Mouse (Mus musculus): ENCODE results near the gene Loxl3. TPM values are rescaled to one million over a fixed set of nuclear protein-coding genes. Genes with fewer than 3 reads are reported as not detected.
A peak's percentile ranks its signal among the peaks of the same experiment; 100 is the strongest.

Gene Loxl3
- total RNA-seq, 2 experiments from 2014 or later: 2.0 to 2.2 TPM

GRCm38 (mm10) chr6:83053136-83053960, 19.4 kb downstream of the Loxl3 start:
- peak; percentile 38 to 49 for DNase-seq (ENCODE audit: low spot score in 2 of 2)

- DNase-seq (ENCODE audit: low spot score in 2 of 2): peak; percentile 97 to 98
Measured at GRCm38 (mm10) chr6:83054074-83054851, 20.3 kb downstream of the Loxl3 start, which contains the start of gene Aup1. Aup1 (plus strand) TSS chr6:83054521.

DNA sequence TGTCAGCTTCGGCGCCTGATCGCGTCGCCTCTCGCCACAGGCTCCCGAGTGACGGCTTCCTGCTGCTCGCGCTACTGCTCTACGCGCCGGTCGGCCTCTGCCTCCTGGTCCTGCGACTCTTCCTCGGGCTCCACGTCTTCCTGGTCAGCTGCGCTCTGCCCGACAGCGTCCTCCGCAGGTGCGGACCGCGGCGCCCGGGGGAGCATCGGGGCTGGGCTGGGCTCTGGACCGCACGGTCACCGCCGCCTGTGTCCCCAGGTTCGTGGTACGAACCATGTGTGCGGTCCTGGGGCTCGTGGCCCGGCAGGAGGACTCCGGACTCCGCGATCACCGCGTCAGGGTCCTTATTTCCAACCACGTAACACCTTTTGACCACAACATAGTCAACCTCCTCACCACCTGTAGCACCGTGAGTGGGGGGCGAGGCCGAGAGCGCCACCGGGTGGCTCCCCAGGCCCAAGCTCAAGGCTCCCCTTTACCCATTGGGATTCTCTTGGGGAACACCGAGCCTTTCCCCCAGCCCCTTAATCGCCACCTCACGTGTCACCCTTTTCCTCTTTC, 21.0 kb downstream of the Loxl3 start, which contains the start of gene Htra2:
TSS of gene Htra2 (minus strand) at position 403 of the 561 bp plus-strand sequence.
- DNase-seq (ENCODE audit: low spot score in 2 of 2): peak in 1 of 2 experiments; percentile 25

GRCm38 (mm10) chr6:83057790-83058189, 23.8 kb downstream of the Loxl3 start, which contains the start of gene Dqx1:
Dqx1 (plus strand) TSS chr6:83057844.
- peak in 1 of 2 experiments; percentile 40 for DNase-seq (ENCODE audit: low spot score in 2 of 2)

DNA sequence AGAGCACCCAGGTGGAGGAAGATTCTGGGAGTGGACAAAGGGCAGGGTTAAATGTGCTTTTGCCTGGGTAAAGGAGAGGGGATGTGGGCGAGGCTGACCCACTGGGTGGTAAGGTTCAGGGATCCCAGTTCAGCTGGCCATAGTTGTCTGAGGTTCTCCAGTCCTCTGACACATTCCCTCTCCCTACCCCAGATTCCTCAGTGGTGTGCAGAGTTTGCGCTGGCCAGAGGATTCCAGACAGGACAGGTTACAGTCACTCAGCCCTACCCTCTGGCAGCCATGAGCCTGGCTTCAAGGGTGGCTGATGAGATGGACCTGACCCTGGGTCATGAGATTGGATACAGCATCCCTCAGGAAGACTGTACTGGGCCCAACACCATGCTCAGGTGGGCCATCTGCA, 24.8 kb downstream of the Loxl3 start:
- no peak for DNase-seq (ENCODE audit: low spot score in 2 of 2)

GRCm38 (mm10) chr6:83065995-83066394, 32.0 kb downstream of the Loxl3 start:
- DNase-seq (ENCODE audit: low spot score in 2 of 2): no peak

DNA sequence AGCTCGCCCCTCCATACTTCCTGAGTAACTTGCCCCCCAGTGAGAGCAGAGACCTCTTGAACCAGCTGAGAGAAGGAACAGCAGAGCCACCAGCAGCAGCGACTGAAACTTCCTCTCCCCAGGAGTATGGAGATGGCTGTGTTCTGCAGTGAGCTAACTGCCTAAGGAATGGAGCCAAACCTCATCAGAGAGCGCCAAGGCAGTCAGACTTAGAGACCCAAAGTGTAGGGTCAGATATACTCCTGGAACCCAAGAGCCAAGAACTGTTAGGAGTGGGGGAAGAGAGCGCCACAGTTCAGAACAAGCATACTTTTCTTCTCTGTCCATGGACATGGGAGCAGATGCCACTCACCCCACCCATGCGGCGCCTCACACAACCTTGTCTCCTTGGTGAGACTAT, 32.5 kb downstream of the Loxl3 start:
- DNase-seq (ENCODE audit: low spot score in 2 of 2): no peak

DNA sequence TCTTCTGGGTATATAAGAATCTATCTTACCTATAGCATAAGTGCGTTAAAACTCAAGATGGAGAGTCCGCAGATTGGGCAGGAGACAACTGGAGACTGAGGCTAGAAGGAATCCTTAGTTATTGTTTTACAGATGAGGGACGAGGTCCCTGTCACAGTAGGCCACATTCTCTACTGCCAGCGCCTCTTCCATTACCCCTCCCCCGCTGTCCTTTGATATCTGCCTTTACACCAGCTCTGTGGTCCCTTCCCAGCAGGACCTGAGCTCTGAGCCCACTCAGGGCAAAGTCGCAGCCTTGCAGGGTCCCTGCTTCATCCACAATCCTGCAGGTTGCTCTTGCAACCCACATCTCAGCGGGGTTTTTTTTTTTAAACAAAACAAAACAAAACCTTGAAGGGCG, 34.2 kb downstream of the Loxl3 start:
- no peak for DNase-seq (ENCODE audit: low spot score in 2 of 2)

DNA sequence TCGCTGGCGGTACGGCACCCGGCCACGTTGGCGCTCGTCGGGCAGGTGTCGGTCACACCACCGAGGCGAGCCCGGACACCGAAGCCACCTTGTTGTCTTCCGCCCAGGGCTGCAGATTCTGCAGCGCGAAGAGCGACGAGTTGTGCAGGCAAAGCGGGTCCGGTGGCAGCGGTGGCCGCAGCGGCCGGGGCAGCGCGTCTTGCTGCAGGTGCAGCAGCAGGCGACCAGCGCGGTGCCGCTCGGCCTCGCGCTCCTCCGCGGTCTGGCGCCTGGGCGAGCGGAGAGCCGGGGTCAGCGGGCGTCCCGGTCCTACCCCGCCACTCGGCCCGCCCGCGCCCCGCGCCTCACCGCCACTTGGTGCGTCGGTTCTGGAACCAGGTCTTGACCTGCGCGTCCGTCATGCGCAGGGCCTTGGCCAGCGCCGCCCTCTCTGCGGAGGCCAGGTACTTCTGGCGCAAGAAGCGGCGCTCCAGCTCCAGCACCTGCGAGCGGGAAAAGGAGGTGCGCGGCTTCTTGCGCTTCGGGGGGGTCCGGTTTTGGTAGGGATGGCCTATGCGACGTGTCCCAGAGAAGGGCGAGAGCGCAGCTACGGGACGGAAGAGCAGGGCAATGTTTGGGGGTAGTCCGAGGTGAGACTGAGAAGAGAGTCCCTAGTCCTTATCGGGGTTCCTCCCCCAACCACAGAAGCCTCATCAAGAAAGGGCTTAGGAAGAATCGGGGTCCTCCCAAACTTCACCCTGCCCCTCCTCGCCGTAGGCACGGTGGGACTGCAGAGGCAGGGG, 34.9 kb downstream of the Loxl3 start:
- DNase-seq (ENCODE audit: low spot score in 2 of 2): no peak

GRCm38 (mm10) chr6:83069488-83070246, 35.7 kb downstream of the Loxl3 start:
- no peak for DNase-seq (ENCODE audit: low spot score in 2 of 2)

GRCm38 (mm10) chr6:83070247-83070310, 36.1 kb downstream of the Loxl3 start, which contains the start of gene Tlx2:
Tlx2 (minus strand) TSS chr6:83070293.
- DNase-seq (ENCODE audit: low spot score in 2 of 2): no peak

- DNase-seq (ENCODE audit: low spot score in 2 of 2): no peak
Measured at GRCm38 (mm10) chr6:83070311-83071219, 36.6 kb downstream of the Loxl3 start.

- DNase-seq (ENCODE audit: low spot score in 2 of 2): no peak
Measured at GRCm38 (mm10) chr6:83071220-83071619, 37.2 kb downstream of the Loxl3 start.

DNA sequence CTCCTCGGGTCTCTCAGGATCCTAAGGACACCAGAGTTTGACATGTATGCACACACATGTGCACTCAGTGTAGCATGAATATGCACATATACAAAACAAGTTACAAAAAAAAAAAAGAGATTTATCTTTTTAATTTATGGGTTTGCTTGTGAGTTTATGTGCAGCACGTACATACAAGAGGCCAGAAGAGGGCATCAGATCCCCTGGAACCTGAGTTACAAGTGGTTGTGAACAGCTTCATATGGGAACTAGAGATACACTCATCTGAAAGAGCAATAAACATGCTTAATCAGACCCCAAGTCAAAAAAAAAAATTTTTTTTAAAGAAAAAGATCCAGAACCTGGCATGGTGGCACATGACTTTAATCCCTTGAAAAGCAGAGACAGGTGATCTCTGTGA, 41.0 kb downstream of the Loxl3 start:
- DNase-seq (ENCODE audit: low spot score in 2 of 2): no peak

GRCm38 (mm10) chr6:83077630-83078323, 43.8 kb downstream of the Loxl3 start, which contains the start of gene Pcgf1:
Pcgf1 (plus strand) TSS chr6:83077869.
- DNase-seq (ENCODE audit: low spot score in 2 of 2): peak; percentile 23 to 42

- peak; percentile 100 for DNase-seq (ENCODE audit: low spot score in 2 of 2)
Measured at GRCm38 (mm10) chr6:83078324-83078858, 44.4 kb downstream of the Loxl3 start.

DNA sequence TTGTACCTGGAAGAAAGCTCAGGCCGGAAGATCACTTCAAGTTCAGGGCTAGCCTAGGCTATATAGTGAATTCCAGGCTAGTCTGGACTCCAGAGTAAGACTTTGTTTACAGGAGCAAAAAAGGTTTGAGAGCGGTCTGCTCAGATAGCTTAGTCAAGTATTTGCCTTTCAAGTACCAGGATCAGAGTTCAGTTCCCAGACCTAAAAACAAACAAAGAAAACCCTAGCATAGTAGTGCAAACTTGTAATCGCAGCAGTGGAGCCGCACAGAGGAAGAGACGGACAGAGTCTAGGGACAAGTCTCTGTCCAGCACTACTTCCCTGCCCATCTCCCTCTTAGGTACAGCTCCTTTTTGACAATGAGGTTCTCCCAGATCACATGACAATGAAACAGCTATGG, 46.2 kb downstream of the Loxl3 start:
- DNase-seq (ENCODE audit: low spot score in 2 of 2): no peak

- DNase-seq (ENCODE audit: low spot score in 2 of 2): no peak
Measured at GRCm38 (mm10) chr6:83083497-83083896, 49.5 kb downstream of the Loxl3 start.

DNA sequence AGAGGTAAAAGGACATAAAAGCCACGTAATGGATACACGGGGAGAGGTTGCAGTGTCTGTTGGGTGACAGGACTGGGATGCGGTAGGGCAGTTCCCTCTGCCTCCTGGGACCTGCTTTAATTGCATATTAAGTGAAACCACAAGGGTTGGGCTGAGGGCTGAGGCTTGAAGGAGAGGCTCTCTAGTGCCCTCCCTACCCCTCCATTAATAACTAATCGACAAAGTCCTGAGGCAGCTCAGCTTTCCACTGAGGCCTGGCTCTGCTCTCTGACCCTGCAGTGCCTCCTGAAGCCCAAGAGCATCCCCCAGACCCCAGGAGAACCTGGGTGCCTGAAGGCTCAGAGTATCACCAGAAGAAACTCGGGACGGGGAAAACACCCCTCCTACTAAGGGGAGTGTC, 50.5 kb downstream of the Loxl3 start:
- no peak for DNase-seq (ENCODE audit: low spot score in 2 of 2)

Measured in left cerebral cortex, adult 18-20 months (tissue).